Mouse (Mus musculus) ES-E14 (cell line): ENCODE measurements at regions not wholly inside any gene's neighbourhood (a gene's known extent, or its start where the extent isn't known, plus 50 kb on each side); places are given as distances from the start of the nearest gene placed in this dataset.

ENCODE experiments used
- DNase-seq: peaks from one replicate; pipeline ENCODE4 v3.0.0-alpha.2; 2013; ENCODE audit warnings: low read depth, low spot score
- H3K27ac ChIP-seq: 2 replicates; pipeline ENCODE4 v1.5.1; 2012; ENCODE audit warnings: low read depth, mild to moderate bottlenecking, low read length, moderate library complexity, mixed read lengths; ENCODE audit not compliant: poor library complexity, insufficient read depth, severe bottlenecking
- H3K36me3 ChIP-seq: 2 replicates; pipeline ENCODE4 v1.6.1; 2012; ENCODE audit warnings: mild to moderate bottlenecking, low read length, moderate library complexity, mixed read lengths; ENCODE audit not compliant: control insufficient read depth, poor library complexity, insufficient read depth, severe bottlenecking
- H3K4me1 ChIP-seq, 2 experiments: fragments of 150-350 bp in 1 of 2; sonication (generic) in 1 of 2; 2 replicates each; pipeline ENCODE4 v1.6.1; 2012; ENCODE audit warnings: low read length in 2 of 2, mild to moderate bottlenecking in 1 of 2, mixed read lengths in 1 of 2; ENCODE audit not compliant: control insufficient read depth in 2 of 2, insufficient read depth in 2 of 2, poor library complexity in 1 of 2
- H3K4me3 ChIP-seq, 2 experiments: fragments of 150-350 bp in 1 of 2; sonication (generic) in 1 of 2; 2 replicates each; pipeline ENCODE4 v1.5.1; 2012; ENCODE audit warnings: low read length in 2 of 2, low read depth in 1 of 2, mild to moderate bottlenecking in 1 of 2, mixed read lengths in 1 of 2; ENCODE audit not compliant: insufficient read depth in 1 of 2, poor library complexity in 1 of 2, severe bottlenecking in 1 of 2
- H3K9ac ChIP-seq: 2 replicates; pipeline ENCODE4 v1.6.1; 2012; ENCODE audit warnings: low read depth, mild to moderate bottlenecking, low read length, mixed read lengths; ENCODE audit not compliant: poor library complexity, insufficient read depth, severe bottlenecking
- H3K9me3 ChIP-seq: fragments of 150-350 bp; sonication (generic); 2 replicates; pipeline ENCODE4 v1.6.1; 2012; ENCODE audit warnings: low read depth, mild to moderate bottlenecking, low read length; ENCODE audit not compliant: control insufficient read depth, insufficient read depth
- CHD2 ChIP-seq: IDR thresholded peaks from 2 replicates; pipeline ENCODE4 v1.6.1; 2014; ENCODE audit warnings: mild to moderate bottlenecking, low read depth, low read length, inconsistent platforms
- HCFC1 ChIP-seq: IDR thresholded peaks from 2 replicates; pipeline ENCODE4 v1.6.1; 2012; ENCODE audit warnings: low read length, inconsistent platforms, borderline replicate concordance; ENCODE audit not compliant: insufficient read depth
- MAFK ChIP-seq: IDR thresholded peaks from 2 replicates; pipeline ENCODE4 v1.6.1; 2014; ENCODE audit warnings: mild to moderate bottlenecking, low read depth, low read length, inconsistent platforms; ENCODE audit not compliant: insufficient read depth
- ZC3H11A ChIP-seq: IDR thresholded peaks from 2 replicates; pipeline ENCODE4 v1.6.1; 2012; ENCODE audit warnings: low read depth, mild to moderate bottlenecking, inconsistent platforms, low read length, borderline replicate concordance
- ZNF384 ChIP-seq: IDR thresholded peaks from 2 replicates; pipeline ENCODE4 v1.6.1; 2012; ENCODE audit warnings: low read depth, low read length, inconsistent platforms
- in situ Hi-C, 2 experiments: fragments of 600-800 bp; cut with MboI; formaldehyde crosslinking; loops; one replicate each; pipeline ENCODE4 v1.15.1; 2025; ENCODE audit warnings: low sequenced_read_pairs in 2 of 2, inconsistent platforms in 1 of 2; ENCODE audit not compliant: unreplicated experiment in 2 of 2

DNA sequence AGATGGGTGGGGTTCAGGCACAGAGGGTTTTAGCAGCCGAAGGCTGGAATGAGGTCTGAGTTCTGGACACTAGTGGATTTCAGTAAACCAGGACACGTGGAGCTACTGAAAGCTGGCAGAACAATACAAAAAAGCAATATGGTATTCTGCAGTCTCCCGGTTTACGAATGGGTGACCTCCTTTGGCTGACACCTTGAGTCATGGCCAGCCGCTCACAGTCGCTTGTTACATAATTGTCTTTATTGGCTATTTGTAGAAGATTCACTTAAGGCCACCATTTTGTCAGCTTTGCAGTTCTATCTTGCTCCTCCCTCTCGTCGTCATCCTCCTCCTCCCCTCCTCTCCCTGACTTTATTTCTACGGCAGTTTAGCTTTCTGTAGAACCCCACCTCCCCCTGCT, 269.6 kb downstream of the Maf start:
- no peaks in the 10 kb centered on the region for H3K36me3 ChIP-seq
- no peak overlapping the region for H3K9ac ChIP-seq
- TF ChIP-seq CHD2 (no peak), ZC3H11A (no peak), ZNF384 (no peak), MAFK (no peak), HCFC1 (no peak)
- H3K4me3 ChIP-seq: no peak overlapping the region
- H3K4me1 ChIP-seq: no peaks in the 10 kb centered on the region
- in situ Hi-C loops: no loop called here
- H3K9me3 ChIP-seq: no peaks in the 10 kb centered on the region
- no peak overlapping the region for H3K27ac ChIP-seq
- DNase-seq: no peak

DNA sequence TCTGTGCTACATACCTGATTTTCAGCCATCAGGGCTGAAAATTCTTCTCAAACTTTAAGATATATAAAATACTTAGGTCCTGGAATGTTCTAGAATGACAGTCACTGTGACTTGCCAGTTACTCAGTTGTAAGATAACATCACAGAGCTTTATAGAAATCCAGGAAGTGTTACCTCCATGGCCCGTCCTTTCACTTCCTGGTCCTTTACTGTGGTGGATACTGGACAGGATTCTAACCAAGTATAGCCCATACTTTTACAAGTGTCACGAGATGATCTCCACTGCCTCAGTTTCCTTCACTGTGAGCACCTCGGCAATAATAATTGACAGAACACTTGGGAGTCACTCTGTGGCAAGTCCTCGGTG, 271.3 kb downstream of the Maf start:
- no peaks in the 10 kb centered on the region for H3K4me1 ChIP-seq
- TF ChIP-seq ZC3H11A (no peak), ZNF384 (no peak), CHD2 (no peak), MAFK (no peak), HCFC1 (no peak)
- H3K9me3 ChIP-seq: no peaks in the 10 kb centered on the region
- no peak overlapping the region for H3K27ac ChIP-seq
- in situ Hi-C loops: no loop called here
- no peak for DNase-seq
- H3K9ac ChIP-seq: no peak overlapping the region
- H3K36me3 ChIP-seq: no peaks in the 10 kb centered on the region
- H3K4me3 ChIP-seq: no peak overlapping the region

DNA sequence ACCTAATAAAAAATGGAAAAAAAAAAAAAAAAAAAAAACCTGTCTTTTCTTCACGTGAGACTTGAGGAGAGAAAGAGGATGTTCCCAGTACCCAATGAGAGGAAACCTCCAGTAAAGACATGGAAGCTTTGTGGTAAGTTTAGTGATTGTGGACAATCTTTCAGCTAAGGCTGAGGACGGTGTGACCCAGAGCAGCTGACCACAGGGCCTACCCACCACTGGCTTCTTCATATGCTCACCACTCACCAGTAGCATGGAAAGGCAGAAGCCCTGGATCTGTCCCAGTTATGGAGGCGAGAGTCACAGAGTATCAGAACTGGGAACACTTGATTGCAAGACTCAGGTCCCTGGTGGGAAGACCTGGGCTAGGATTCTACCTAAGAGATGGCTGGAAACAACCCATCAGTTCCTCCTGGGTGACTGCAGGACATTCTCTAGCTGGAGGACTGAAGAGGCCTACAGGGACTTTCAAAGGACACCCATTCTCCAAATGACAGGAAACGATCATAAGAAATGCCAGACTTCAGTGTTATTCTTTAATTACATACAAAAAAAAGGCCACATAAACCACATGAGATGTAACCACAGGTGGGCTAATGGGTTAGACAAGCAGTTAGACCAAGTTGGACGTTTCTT, 271.8 kb downstream of the Maf start:
- no peak for DNase-seq
- Histone ChIP-seq H3K4me3 (no peak overlapping the region), H3K4me1 (no peaks in the 10 kb centered on the region), H3K27ac (no peak overlapping the region), H3K36me3 (no peaks in the 10 kb centered on the region), H3K9me3 (no peaks in the 10 kb centered on the region), H3K9ac (no peak overlapping the region)
- TF ChIP-seq ZC3H11A (no peak), MAFK (no peak), HCFC1 (no peak), CHD2 (no peak), ZNF384 (no peak)
- in situ Hi-C loops: no loop called here

DNA sequence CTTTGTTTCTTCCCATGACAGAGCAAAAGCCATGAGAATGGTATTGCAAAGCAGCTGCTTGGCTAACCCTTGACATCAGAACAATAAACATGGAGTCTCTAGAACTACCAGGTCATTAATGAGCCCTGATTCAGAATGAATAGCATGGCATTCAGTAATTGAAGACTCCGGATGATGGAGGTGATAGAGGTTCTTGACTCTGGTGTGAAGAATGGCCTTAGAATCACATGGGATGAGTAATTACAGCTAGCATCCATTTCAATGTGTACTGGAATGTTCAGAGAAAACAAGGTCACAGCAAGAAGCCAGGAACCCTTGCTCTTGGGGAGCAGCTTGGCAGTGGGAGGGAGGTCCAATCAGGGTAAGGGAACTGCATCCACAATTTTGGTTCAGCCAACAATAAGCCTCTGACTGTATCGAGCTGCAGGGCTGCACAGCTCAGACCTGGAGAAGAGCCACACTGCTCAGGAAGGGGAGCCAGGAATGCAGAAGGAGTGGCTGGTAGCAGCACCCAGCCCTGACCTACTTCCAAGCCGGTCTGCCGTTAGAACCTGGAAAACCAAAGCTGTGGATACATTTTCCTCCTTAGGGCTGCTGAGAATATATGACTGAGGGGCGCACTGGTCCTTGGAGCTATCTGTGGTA, 275.1 kb downstream of the Maf start:
- Histone ChIP-seq H3K4me1 (no peaks in the 10 kb centered on the region), H3K4me3 (no peak overlapping the region), H3K36me3 (no peaks in the 10 kb centered on the region), H3K27ac (no peak overlapping the region), H3K9me3 (no peaks in the 10 kb centered on the region), H3K9ac (no peak overlapping the region)
- TF ChIP-seq ZC3H11A: no peak
- no peak for TF ChIP-seq HCFC1
- no peak for TF ChIP-seq ZNF384
- TF ChIP-seq CHD2: no peak
- TF ChIP-seq MAFK: no peak
- no peak for DNase-seq
- in situ Hi-C loops: no loop called here

DNA sequence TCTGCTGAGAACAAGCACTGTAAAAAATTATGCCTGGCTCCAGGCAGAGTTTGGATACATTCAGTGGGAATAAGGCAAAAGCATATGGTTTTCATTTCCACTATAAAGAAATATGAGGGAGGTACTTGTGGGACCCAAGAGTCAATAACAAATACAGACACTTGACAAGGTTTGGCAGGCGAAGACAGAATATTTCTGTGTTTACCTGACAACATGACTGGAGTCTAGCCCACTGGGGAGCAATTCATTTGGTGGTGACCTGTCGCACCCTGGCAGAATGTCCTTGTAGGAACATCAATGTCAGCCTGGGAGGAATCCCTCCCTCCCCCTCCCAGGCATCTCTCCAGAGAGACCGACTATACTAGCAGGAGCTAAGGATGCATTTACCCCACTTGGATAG, 276.8 kb downstream of the Maf start:
- Histone ChIP-seq H3K9ac (no peak overlapping the region), H3K4me3 (no peak overlapping the region), H3K9me3 (no peaks in the 10 kb centered on the region), H3K36me3 (no peaks in the 10 kb centered on the region), H3K27ac (no peak overlapping the region), H3K4me1 (no peaks in the 10 kb centered on the region)
- in situ Hi-C loops: no loop called here
- DNase-seq: no peak
- TF ChIP-seq ZNF384 (no peak), HCFC1 (no peak), MAFK (no peak), CHD2 (no peak), ZC3H11A (no peak)
